Comparison of ENCODE assay signal across 22 mouse cellular contexts in genomic region chr2:157245001-157245400, GRCm38 (mm10). TPM values are rescaled to one million over a fixed set of nuclear protein-coding genes. Genes with fewer than 3 reads are reported as not detected.
DNase-seq lines count a peak whose midpoint lies in the region; ATAC-seq lines count a peak whose summit lies in the region.
"Had no signal": no experiment of that assay in that cellular context is flagged by ENCODE, and none has a peak within 500 bp of the region (broad histone marks: within the 10 kb centered on the region; RNA-seq: fewer than 3 reads in every experiment).

No protein-coding gene starts in this region.

- peak overlapping the region; percentile 33; the same call in 1 of the 2 replicates for H3K27ac ChIP-seq in intestine, embryonic 15.5 days
- H3K27ac ChIP-seq: heart, embryonic 10.5 days; hindbrain, embryonic 10.5 days; layer of hippocampus, adult 2 months; left cerebral cortex, adult 2 months; midbrain, embryonic 13.5 days had no signal

- H3K27me3 ChIP-seq in intestine, embryonic 15.5 days (replicated peaks): no peaks in the 10 kb centered on the region
- H3K27me3 ChIP-seq: midbrain, embryonic 13.5 days had no signal

- no peak overlapping the region for H3K4me3 ChIP-seq in intestine, embryonic 15.5 days (replicated peaks)
- H3K4me3 ChIP-seq: heart, embryonic 10.5 days; hindbrain, embryonic 10.5 days; layer of hippocampus, adult 2 months; left cerebral cortex, adult 2 months; midbrain, embryonic 13.5 days had no signal

- no peak overlapping the region for H3K4me2 ChIP-seq in intestine, embryonic 15.5 days (replicated peaks)
- H3K4me2 ChIP-seq: midbrain, embryonic 13.5 days had no signal

- H3K9me3 ChIP-seq in intestine, embryonic 15.5 days: no peaks in the 10 kb centered on the region
- H3K9me3 ChIP-seq: heart, embryonic 10.5 days; hindbrain, embryonic 10.5 days; midbrain, embryonic 13.5 days had no signal

- H3K36me3 ChIP-seq in intestine, embryonic 15.5 days: no peaks in the 10 kb centered on the region
- H3K36me3 ChIP-seq: heart, embryonic 10.5 days; hindbrain, embryonic 10.5 days; midbrain, embryonic 13.5 days had no signal

- DNase-seq in heart, adult 11 months: peak; percentile 60
- no peak for DNase-seq in heart, adult 9 months (ENCODE audit: low spot score in 2 of 2)
- peak; percentile 26 for DNase-seq in adrenal gland, adult 8-10 months
- no peak for DNase-seq in kidney, adult 18-20 months
- no peak for DNase-seq in layer of hippocampus, postnatal 14 days (ENCODE audit: low spot score in 2 of 2)
- no peak for DNase-seq in cerebellum, adult 9-11 months
- DNase-seq: gastrocnemius, postnatal 25 days; kidney, postnatal 10 days; left cerebral cortex, postnatal 4 days; liver; thymus, adult 18-20 months had no signal

- no peaks in the 10 kb centered on the region for H3K4me1 ChIP-seq in intestine, embryonic 15.5 days (replicated peaks)
- H3K4me1 ChIP-seq: heart, embryonic 10.5 days; midbrain, embryonic 13.5 days had no signal

- ATAC-seq in intestine, embryonic 15.5 days: peak; percentile 90
- ATAC-seq: activated CD4-positive, CD25-positive, alpha-beta regulatory T cell, adult 4 months; forebrain, embryonic 14.5 days; inflammation-experienced regulatory T-cells, adult 6 months; lung, postnatal 0 days; midbrain, embryonic 13.5 days; Patski had no signal

- WGBS in intestine, embryonic 15.5 days: 14% methylated on average over 5 of the region's 5 CpGs

- H3K9ac ChIP-seq in intestine, embryonic 15.5 days: no peak overlapping the region
- H3K9ac ChIP-seq: midbrain, embryonic 13.5 days had no signal

RNA-seq across cellular contexts. Expression of gene Rpn2, which starts 33.8 kb away (rescaled TPM):
- total RNA-seq in adrenal gland, adult 8-10 months (2022): 100 to 1,000 TPM; 315 to 330 (median 326) TPM
- polyA plus RNA-seq in intestine, embryonic 15.5 days (2015; fragmentation: Nextera tagmentation; extraction: Ambion mirVana): 331 and 342 TPM in 2 replicates
- total RNA-seq in layer of hippocampus, postnatal 14 days (2021): 100 to 1,000 TPM; 132 to 133 TPM

RNA-seq across cellular contexts. Expression of gene Mroh8, which starts 34.3 kb away (rescaled TPM):
- under 1 TPM; 0.17 to 0.89 (median 0.31) TPM for total RNA-seq in adrenal gland, adult 8-10 months (2022)
- polyA plus RNA-seq in intestine, embryonic 15.5 days (2015; fragmentation: Nextera tagmentation; extraction: Ambion mirVana): 0.55 and 0.62 TPM in 2 replicates
- 1 to 10 TPM in 1 of 2 experiments, under 1 TPM in 1; 0.46 to 1.3 TPM for total RNA-seq in layer of hippocampus, postnatal 14 days (2021)
- polyA plus RNA-seq: activated CD4-positive, CD25-positive, alpha-beta regulatory T cell, adult 4 months had no signal

RNA-seq across cellular contexts. Expression of gene Rbl1, which starts 40.7 kb away (rescaled TPM):
- 1 to 10 TPM; 3.6 to 6.1 (median 5.2) TPM for total RNA-seq in adrenal gland, adult 8-10 months (2022)
- 19.5 and 23.3 TPM in 2 replicates for polyA plus RNA-seq in intestine, embryonic 15.5 days (2015; fragmentation: Nextera tagmentation; extraction: Ambion mirVana)
- total RNA-seq in layer of hippocampus, postnatal 14 days (2021): 1 to 10 TPM; 1.7 to 1.9 TPM

Comparison
In these comparisons a context has a peak if more than half of its experiments do, and no peak if none do; other contexts are left out.
1. DNase-seq: peak in heart, adult 11 months (single experiment) and adrenal gland, adult 8-10 months (single experiment); none in heart, adult 9 months (0 of 2), kidney, adult 18-20 months (single experiment), layer of hippocampus, postnatal 14 days (0 of 2) and cerebellum, adult 9-11 months (single experiment).